Mouse (Mus musculus) forebrain, embryonic 14.5 days (tissue): ENCODE measurements around the gene Gch1. TPM values are rescaled to one million over a fixed set of nuclear protein-coding genes. Genes with fewer than 3 reads are reported as not detected.

Experiments used
- ATAC-seq: fragments of 200-750 bp; cut with Nextera tagmentation; 2 replicates; pipeline ENCODE4 v1.8.0; 2017; ENCODE audit warnings: mild to moderate bottlenecking, moderate library complexity
- DNase-seq: peaks from one replicate; pipeline ENCODE4 v3.0.0-alpha.2; 2015; ENCODE audit warnings: low spot score
- H3K27ac ChIP-seq: fragments of 300-500 bp; sonication (generic); 2 replicates; pipeline ENCODE4 v1.5.1; 2014; ENCODE audit warnings: low read depth, mild to moderate bottlenecking, control low read depth, low read length, moderate library complexity
- H3K27me3 ChIP-seq: fragments of 300-500 bp; sonication (generic); replicated peaks from 2 replicates; pipeline ENCODE4 v1.6.1; 2014; ENCODE audit warnings: low read length, control low read depth, mixed read lengths; ENCODE audit not compliant: control insufficient read depth, insufficient read depth
- H3K36me3 ChIP-seq: fragments of 300-500 bp; sonication (generic); 2 replicates; pipeline ENCODE4 v1.6.1; 2014; ENCODE audit warnings: low read length, control low read depth; ENCODE audit not compliant: control insufficient read depth, insufficient read depth
- H3K4me1 ChIP-seq: fragments of 300-500 bp; sonication (generic); 2 replicates; pipeline ENCODE4 v1.6.1; 2014; ENCODE audit warnings: antibody characterized with exemption, low read length, control low read depth; ENCODE audit not compliant: control insufficient read depth, insufficient read depth
- H3K4me2 ChIP-seq: fragments of 300-500 bp; sonication (generic); 2 replicates; pipeline ENCODE4 v1.6.1; 2014; ENCODE audit warnings: mild to moderate bottlenecking, control low read depth, low read length
- H3K4me3 ChIP-seq: fragments of 300-500 bp; sonication (generic); 2 replicates; pipeline ENCODE4 v1.5.1; 2014; ENCODE audit warnings: low read depth, low read length, control low read depth
- H3K9ac ChIP-seq: fragments of 300-500 bp; sonication (generic); 2 replicates; pipeline ENCODE4 v1.6.1; 2014; ENCODE audit warnings: mild to moderate bottlenecking, low read length, control low read depth, moderate library complexity
- H3K9me3 ChIP-seq: fragments of 300-500 bp; sonication (generic); replicated peaks from 2 replicates; pipeline ENCODE4 v1.6.1; 2016; ENCODE audit warnings: low read length, control low read depth, mixed read lengths; ENCODE audit not compliant: control insufficient read depth
- WGBS: fragments of 180-500 bp; shearing (Covaris S2); extraction: QIAGEN DNeasy Blood & Tissue Kit; methylation state at CpG from one replicate; pipeline ENCODE4 v1.1.7; 2014; 5-methylcytosine and 5-hydroxymethylcytosine counted together
- polyA plus RNA-seq: library from polyadenylated mRNA; unstranded; fragments of >200 nt; fragmentation: Nextera tagmentation; extraction: Ambion mirVana; gene quantifications from 2 replicates; pipeline ENCODE4 v1.2.1, GENCODE M21; 2014

Gene Gch1
- polyA plus RNA-seq, 1 experiment from 2014 or later: 2.0 TPM

DNA sequence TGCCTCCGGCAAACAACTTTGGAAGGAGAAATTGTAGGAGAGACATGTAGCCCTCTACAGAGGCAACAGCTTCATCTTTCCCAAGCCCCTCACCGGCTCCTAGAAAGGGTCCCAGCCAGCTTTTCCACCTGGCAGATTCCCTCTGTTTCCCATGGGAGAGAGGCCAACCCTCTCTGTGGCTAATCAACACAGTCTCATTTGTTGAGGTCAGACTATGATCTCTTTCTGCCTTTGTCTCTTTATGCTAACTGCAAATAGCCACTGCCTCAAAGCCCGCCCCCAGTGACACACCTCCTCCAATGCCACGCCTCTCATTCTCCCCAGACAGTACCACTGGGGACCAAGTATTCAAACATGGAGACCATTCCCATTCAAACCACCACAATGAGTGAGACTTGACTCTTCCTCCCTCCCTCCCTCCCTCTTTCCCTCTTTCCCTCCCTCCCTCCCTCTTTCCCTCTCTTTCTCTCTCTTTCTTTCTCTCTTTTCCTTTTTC lies 20.5 kb upstream of the Gch1 start:
- ATAC-seq (no peak), DNase-seq (no peak)
- Histone ChIP-seq H3K36me3 (no peaks in the 10 kb centered on the region), H3K9me3 (no peaks in the 10 kb centered on the region), H3K9ac (no peak overlapping the region), H3K4me3 (no peak overlapping the region), H3K4me2 (no peak overlapping the region), H3K27me3 (no peaks in the 10 kb centered on the region), H3K4me1 (no peaks in the 10 kb centered on the region), H3K27ac (no peak overlapping the region)
- WGBS: 70% methylated on average over 4 of the region's 4 CpGs

DNA sequence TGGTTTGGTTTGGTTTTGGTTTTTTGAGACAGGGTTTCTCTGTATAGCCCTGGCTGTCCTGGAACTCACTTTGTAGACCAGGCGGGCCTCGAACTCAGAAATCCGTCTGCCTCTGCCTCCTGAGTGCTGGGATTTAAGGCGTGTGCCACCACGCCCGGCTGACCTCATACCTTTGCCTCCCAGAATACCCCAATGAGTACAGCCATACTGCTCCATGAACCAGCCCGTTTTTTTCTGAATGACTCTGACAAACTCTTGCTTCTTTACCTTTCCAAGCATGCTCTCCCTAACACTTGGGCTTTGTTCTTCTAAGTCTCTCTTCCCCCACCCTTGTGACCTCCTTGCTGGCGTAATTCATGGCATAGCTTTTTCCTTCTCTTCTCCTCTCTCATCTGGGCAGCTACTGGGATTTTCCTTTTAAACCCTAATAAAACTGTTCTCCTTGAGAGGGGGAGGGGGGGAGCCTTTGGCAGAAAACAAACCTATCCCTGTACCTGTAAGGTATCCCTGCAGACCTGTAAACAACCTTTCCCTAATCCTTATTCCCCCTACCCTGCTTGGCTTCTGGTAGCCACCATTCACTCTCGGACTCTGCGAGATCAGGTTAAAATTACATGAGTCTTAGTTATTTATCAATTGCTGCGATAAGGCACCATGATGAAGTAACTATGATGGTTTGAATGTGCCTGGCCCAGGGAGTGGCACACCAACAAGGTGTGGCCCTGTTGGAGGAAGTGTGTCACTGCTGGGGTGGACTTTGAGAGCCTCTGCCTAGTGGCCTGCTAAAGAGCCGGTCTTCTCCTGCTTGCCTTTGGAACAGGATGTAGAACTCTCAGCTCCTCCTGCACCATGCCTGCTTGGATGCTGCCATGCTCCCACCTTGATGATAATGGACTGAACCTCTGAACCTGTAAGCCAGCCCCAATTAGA lies 19.6 kb upstream of the Gch1 start:
- Histone ChIP-seq H3K36me3 (no peaks in the 10 kb centered on the region), H3K27ac (no peak overlapping the region), H3K4me1 (no peaks in the 10 kb centered on the region), H3K4me3 (no peak overlapping the region), H3K9me3 (no peaks in the 10 kb centered on the region), H3K4me2 (no peak overlapping the region), H3K27me3 (no peaks in the 10 kb centered on the region), H3K9ac (no peak overlapping the region)
- WGBS: 91% methylated on average over 12 of the region's 12 CpGs
- DNase-seq (no peak), ATAC-seq (no peak)

- DNase-seq (no peak), ATAC-seq (no peak)
- H3K4me1 ChIP-seq: no peaks in the 10 kb centered on the region
- H3K4me3 ChIP-seq: no peak overlapping the region
- no peak overlapping the region for H3K27ac ChIP-seq
- no peaks in the 10 kb centered on the region for H3K27me3 ChIP-seq
- no peak overlapping the region for H3K4me2 ChIP-seq
- WGBS: 97% methylated on average over 3 of the region's 3 CpGs
- no peak overlapping the region for H3K9ac ChIP-seq
- no peaks in the 10 kb centered on the region for H3K9me3 ChIP-seq
- no peaks in the 10 kb centered on the region for H3K36me3 ChIP-seq
These were observed 17.4 kb upstream of the Gch1 start for GRCm38 (mm10) chr14:47206601-47207000.

DNA sequence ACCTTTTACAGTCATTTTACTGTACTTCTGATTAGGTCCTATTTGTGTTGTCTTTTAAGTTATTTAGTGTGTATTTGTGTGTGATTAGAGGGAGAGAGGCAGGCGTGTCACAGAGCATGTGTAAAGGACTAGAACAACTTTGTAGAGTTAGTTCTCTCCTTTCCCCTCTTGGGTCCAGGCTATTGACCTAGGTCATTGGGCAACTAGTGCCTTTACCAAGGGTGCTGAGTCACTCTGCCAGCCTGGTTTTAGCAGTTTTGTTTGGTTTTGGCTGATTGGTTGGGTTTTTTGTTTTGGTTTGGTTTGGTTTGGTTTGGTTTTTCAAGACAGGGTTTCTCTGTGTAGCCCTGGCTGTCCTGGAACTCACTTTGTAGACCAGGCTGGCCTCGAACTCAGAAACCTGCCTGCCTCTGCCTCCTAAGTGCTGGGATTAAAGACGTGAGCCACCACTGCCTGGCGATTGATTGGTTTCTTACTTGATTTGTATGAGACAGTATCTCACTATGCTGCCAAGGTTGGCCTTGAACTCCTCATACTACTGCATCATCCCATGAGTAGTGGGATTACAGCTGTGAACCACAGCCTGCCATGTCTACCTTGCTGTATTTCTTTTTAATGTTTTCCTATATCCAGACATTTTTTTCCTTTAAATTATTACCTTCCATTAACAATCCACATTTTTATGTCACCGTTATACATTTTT lies 16.2 kb upstream of the Gch1 start:
- WGBS: 93% methylated on average over 5 of the region's 5 CpGs
- Histone ChIP-seq H3K4me3 (no peak overlapping the region), H3K4me2 (no peak overlapping the region), H3K27me3 (no peaks in the 10 kb centered on the region), H3K9me3 (no peaks in the 10 kb centered on the region), H3K27ac (no peak overlapping the region), H3K4me1 (no peaks in the 10 kb centered on the region), H3K9ac (no peak overlapping the region), H3K36me3 (no peaks in the 10 kb centered on the region)
- ATAC-seq (no peak), DNase-seq (no peak)

- Histone ChIP-seq H3K4me2 (no peak overlapping the region), H3K4me1 (no peaks in the 10 kb centered on the region), H3K27ac (no peak overlapping the region), H3K36me3 (no peaks in the 10 kb centered on the region), H3K27me3 (no peaks in the 10 kb centered on the region), H3K9me3 (no peaks in the 10 kb centered on the region), H3K9ac (no peak overlapping the region), H3K4me3 (no peak overlapping the region)
- 84% methylated on average over 3 of the region's 3 CpGs for WGBS
- ATAC-seq (no peak), DNase-seq (peak; percentile 56)
These were observed 8.1 kb upstream of the Gch1 start for GRCm38 (mm10) chr14:47197340-47197739.

DNA sequence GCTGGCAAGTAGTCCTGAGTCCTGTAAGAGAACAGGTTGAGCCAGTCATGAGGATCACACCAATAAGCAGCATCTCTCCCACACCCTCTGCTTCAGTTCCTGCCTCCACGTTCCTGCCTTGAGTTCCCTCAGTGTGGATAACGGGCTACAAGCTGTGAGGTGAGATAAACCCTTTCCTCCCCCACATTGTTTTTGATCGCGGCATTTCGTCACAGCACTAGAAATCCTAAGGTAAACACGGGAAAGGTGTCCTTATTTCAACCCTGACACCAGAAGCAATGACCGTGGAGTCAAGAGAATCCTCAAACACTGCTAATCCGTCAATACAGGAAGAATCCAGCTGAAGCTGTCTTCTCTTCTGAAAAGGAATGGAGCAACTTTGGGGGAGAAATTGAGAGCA lies 7.5 kb upstream of the Gch1 start:
- Histone ChIP-seq H3K36me3 (no peaks in the 10 kb centered on the region), H3K4me3 (no peak overlapping the region), H3K27me3 (no peaks in the 10 kb centered on the region), H3K9ac (no peak overlapping the region), H3K9me3 (no peaks in the 10 kb centered on the region), H3K4me1 (no peaks in the 10 kb centered on the region), H3K4me2 (no peak overlapping the region), H3K27ac (no peak overlapping the region)
- 83% methylated on average over 8 of the region's 8 CpGs for WGBS
- DNase-seq (no peak), ATAC-seq (no peak)

DNA sequence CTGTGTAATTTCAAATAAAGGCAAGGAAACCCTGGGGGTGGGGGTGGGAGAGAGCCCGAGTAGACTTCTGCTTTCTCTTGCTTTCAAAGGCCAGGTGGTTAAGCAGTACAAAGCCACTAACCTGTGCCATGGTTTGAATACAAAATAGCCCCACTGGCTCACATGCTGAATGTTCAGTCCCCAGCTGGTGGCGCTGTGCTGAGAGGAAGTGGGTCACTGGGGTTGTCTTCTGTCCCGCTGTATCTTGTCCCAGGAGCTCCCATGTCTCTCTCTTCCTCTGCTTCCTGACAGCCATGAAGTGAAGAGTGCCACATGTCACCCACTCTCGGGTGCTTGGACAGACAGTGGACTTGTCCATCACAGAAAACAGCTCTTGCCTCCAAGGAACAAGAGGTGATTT lies 4.9 kb upstream of the Gch1 start:
- Histone ChIP-seq H3K9me3 (no peaks in the 10 kb centered on the region), H3K4me3 (no peak overlapping the region), H3K27me3 (no peaks in the 10 kb centered on the region), H3K9ac (no peak overlapping the region), H3K4me2 (no peak overlapping the region), H3K27ac (no peak overlapping the region), H3K4me1 (no peaks in the 10 kb centered on the region), H3K36me3 (no peaks in the 10 kb centered on the region)
- ATAC-seq: no peak
- DNase-seq: no peak
- 30% methylated on average over 4 of the region's 4 CpGs for WGBS

DNA sequence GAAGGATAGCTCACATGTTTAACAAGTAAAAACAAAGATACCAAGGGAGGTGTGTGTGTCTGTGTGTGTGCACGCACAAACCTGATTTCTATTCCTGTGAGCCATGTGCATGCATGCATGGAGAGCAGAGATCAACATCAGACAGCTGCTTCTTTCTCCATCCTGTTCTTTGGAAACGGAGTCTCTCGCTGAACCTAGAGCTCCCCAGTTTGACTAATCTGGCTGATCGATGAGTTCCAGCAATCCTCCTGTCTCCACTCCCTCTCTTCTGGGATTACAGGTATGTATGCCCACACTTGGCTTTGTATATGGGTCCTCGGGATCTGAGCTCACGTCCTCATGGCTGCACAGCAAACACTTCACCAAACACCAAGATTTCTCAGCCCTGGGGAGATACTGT lies 4.3 kb upstream of the Gch1 start:
- H3K27me3 ChIP-seq: peaks cover 3% of the 10 kb centered on the region; the same call in 1 of the 2 replicates
- H3K9me3 ChIP-seq: no peaks in the 10 kb centered on the region
- no peak overlapping the region for H3K4me2 ChIP-seq
- ATAC-seq (no peak), DNase-seq (no peak)
- H3K9ac ChIP-seq: no peak overlapping the region
- no peak overlapping the region for H3K4me3 ChIP-seq
- WGBS: 84% methylated on average over 6 of the region's 6 CpGs
- H3K27ac ChIP-seq: no peak overlapping the region
- H3K4me1 ChIP-seq: peaks cover 2% of the 10 kb centered on the region; the same call in 1 of the 2 replicates
- H3K36me3 ChIP-seq: no peaks in the 10 kb centered on the region

GRCm38 (mm10) chr14:47191861-47192260 lies 2.6 kb upstream of the Gch1 start:
- WGBS: 69% methylated on average over 5 of the region's 5 CpGs
- H3K4me2 ChIP-seq: no peak overlapping the region
- peaks cover 4% of the 10 kb centered on the region; the same call in 1 of the 2 replicates for H3K4me1 ChIP-seq

More at GRCm38 (mm10) chr14:47191861-47192260, 2.6 kb upstream of the Gch1 start:
- Histone ChIP-seq H3K9ac (no peak overlapping the region), H3K27me3 (peaks cover 12% of the 10 kb centered on the region), H3K27ac (no peak overlapping the region), H3K9me3 (no peaks in the 10 kb centered on the region), H3K4me3 (no peak overlapping the region), H3K36me3 (no peaks in the 10 kb centered on the region)
- ATAC-seq (no peak), DNase-seq (no peak)
